Mouse (Mus musculus): Measurements from ENCODE around the gene Ccdc146.

- no peak for TF ChIP-seq CTCF (IDR thresholded peaks at IDR 0.05; ENCODE audit: insufficient read depth, low read length)
- no peak for TF ChIP-seq POLR2A (IDR thresholded peaks at IDR 0.05; ENCODE audit: borderline replicate concordance, extremely low read depth, low read depth, low read length)
Measured at GRCm38 (mm10) chr5:21438428-21438827, 14.0 kb upstream of the Ccdc146 start.

All from lung, adult 2 months (tissue).